Mouse (Mus musculus): Measurements from ENCODE around the gene 4921524J17Rik. TPM values are rescaled to one million over a fixed set of nuclear protein-coding genes. Genes with fewer than 3 reads are reported as not detected.

4921524J17Rik gene
- polyA plus RNA-seq, 1 experiment from 2014 or later: 48.2 TPM

GRCm38 (mm10) chr8:85472800-85473199 is 40.2 kb upstream of the 4921524J17Rik start:
- DNase-seq (ENCODE audit: low spot score) (no peak), ATAC-seq (replicated peaks; ENCODE audit: low FRiP score) (no peak)
- Histone ChIP-seq H3K4me2 (ENCODE audit: low read depth, low read length, severe bottlenecking) (no peak overlapping the region), H3K9me3 (ENCODE audit: control insufficient read depth, low read length) (no peaks in the 10 kb centered on the region), H3K4me1 (replicated peaks; ENCODE audit: control insufficient read depth, insufficient read depth, low read length) (no peaks in the 10 kb centered on the region), H3K27ac (ENCODE audit: low read depth, low read length) (no peak overlapping the region), H3K9ac (ENCODE audit: low read length) (no peak overlapping the region), H3K27me3 (ENCODE audit: control insufficient read depth, insufficient read depth, low read length) (no peaks in the 10 kb centered on the region), H3K4me3 (ENCODE audit: low read depth, low read length) (no peak overlapping the region), H3K36me3 (ENCODE audit: control insufficient read depth, insufficient read depth, low read length) (no peaks in the 10 kb centered on the region)
- 66% methylated on average over 6 of the region's 6 CpGs for WGBS

- H3K9me3 ChIP-seq (ENCODE audit: control insufficient read depth, low read length): no peaks in the 10 kb centered on the region
- 80% methylated on average over 8 of the region's 8 CpGs for WGBS
These were observed 38.1 kb upstream of the 4921524J17Rik start for GRCm38 (mm10) chr8:85470753-85471152.

GRCm38 (mm10) chr8:85466056-85466455 is 33.4 kb upstream of the 4921524J17Rik start:
- ATAC-seq (replicated peaks; ENCODE audit: low FRiP score): no peak
- WGBS: 90% methylated on average over 4 of the region's 4 CpGs
- H3K9me3 ChIP-seq (ENCODE audit: control insufficient read depth, low read length): no peaks in the 10 kb centered on the region

More at GRCm38 (mm10) chr8:85470753-85471152, 38.1 kb upstream of the 4921524J17Rik start:
- H3K4me3 ChIP-seq (ENCODE audit: low read depth, low read length): no peak overlapping the region
- H3K27me3 ChIP-seq (ENCODE audit: control insufficient read depth, insufficient read depth, low read length): no peaks in the 10 kb centered on the region
- no peak overlapping the region for H3K9ac ChIP-seq (ENCODE audit: low read length)
- no peak overlapping the region for H3K4me2 ChIP-seq (ENCODE audit: low read depth, low read length, severe bottlenecking)
- no peak overlapping the region for H3K27ac ChIP-seq (ENCODE audit: low read depth, low read length)
- DNase-seq (ENCODE audit: low spot score) (no peak), ATAC-seq (replicated peaks; ENCODE audit: low FRiP score) (no peak)
- no peaks in the 10 kb centered on the region for H3K36me3 ChIP-seq (ENCODE audit: control insufficient read depth, insufficient read depth, low read length)
- no peaks in the 10 kb centered on the region for H3K4me1 ChIP-seq (replicated peaks; ENCODE audit: control insufficient read depth, insufficient read depth, low read length)

GRCm38 (mm10) chr8:85464316-85464715 is 31.7 kb upstream of the 4921524J17Rik start:
- Histone ChIP-seq H3K4me3 (ENCODE audit: low read depth, low read length) (no peak overlapping the region), H3K27ac (ENCODE audit: low read depth, low read length) (no peak overlapping the region), H3K9me3 (ENCODE audit: control insufficient read depth, low read length) (no peaks in the 10 kb centered on the region), H3K36me3 (ENCODE audit: control insufficient read depth, insufficient read depth, low read length) (no peaks in the 10 kb centered on the region), H3K4me2 (ENCODE audit: low read depth, low read length, severe bottlenecking) (no peak overlapping the region), H3K27me3 (ENCODE audit: control insufficient read depth, insufficient read depth, low read length) (no peaks in the 10 kb centered on the region), H3K9ac (ENCODE audit: low read length) (no peak overlapping the region), H3K4me1 (replicated peaks; ENCODE audit: control insufficient read depth, insufficient read depth, low read length) (no peaks in the 10 kb centered on the region)
- DNase-seq (ENCODE audit: low spot score): no peak
- no peak for ATAC-seq (replicated peaks; ENCODE audit: low FRiP score)

More at GRCm38 (mm10) chr8:85466056-85466455, 33.4 kb upstream of the 4921524J17Rik start:
- Histone ChIP-seq H3K27ac (ENCODE audit: low read depth, low read length) (no peak overlapping the region), H3K36me3 (ENCODE audit: control insufficient read depth, insufficient read depth, low read length) (no peaks in the 10 kb centered on the region), H3K4me2 (ENCODE audit: low read depth, low read length, severe bottlenecking) (no peak overlapping the region), H3K4me1 (replicated peaks; ENCODE audit: control insufficient read depth, insufficient read depth, low read length) (no peaks in the 10 kb centered on the region), H3K4me3 (ENCODE audit: low read depth, low read length) (no peak overlapping the region), H3K9ac (ENCODE audit: low read length) (no peak overlapping the region), H3K27me3 (ENCODE audit: control insufficient read depth, insufficient read depth, low read length) (no peaks in the 10 kb centered on the region)
- no peak for DNase-seq (ENCODE audit: low spot score)

GRCm38 (mm10) chr8:85462441-85462840 is 29.8 kb upstream of the 4921524J17Rik start:
- 80% methylated on average over 1 of the region's 1 CpGs for WGBS
- no peak overlapping the region for H3K27ac ChIP-seq (ENCODE audit: low read depth, low read length)
- H3K9me3 ChIP-seq (ENCODE audit: control insufficient read depth, low read length): no peaks in the 10 kb centered on the region
- H3K9ac ChIP-seq (ENCODE audit: low read length): no peak overlapping the region
- no peak overlapping the region for H3K4me2 ChIP-seq (ENCODE audit: low read depth, low read length, severe bottlenecking)
- H3K36me3 ChIP-seq (ENCODE audit: control insufficient read depth, insufficient read depth, low read length): no peaks in the 10 kb centered on the region
- ATAC-seq (replicated peaks; ENCODE audit: low FRiP score) (no peak), DNase-seq (ENCODE audit: low spot score) (no peak)
- H3K4me1 ChIP-seq (replicated peaks; ENCODE audit: control insufficient read depth, insufficient read depth, low read length): no peaks in the 10 kb centered on the region
- H3K4me3 ChIP-seq (ENCODE audit: low read depth, low read length): no peak overlapping the region
- no peaks in the 10 kb centered on the region for H3K27me3 ChIP-seq (ENCODE audit: control insufficient read depth, insufficient read depth, low read length)

GRCm38 (mm10) chr8:85461377-85461776 is 28.7 kb upstream of the 4921524J17Rik start:
- no peak overlapping the region for H3K4me3 ChIP-seq (ENCODE audit: low read depth, low read length)
- H3K4me2 ChIP-seq (ENCODE audit: low read depth, low read length, severe bottlenecking): no peak overlapping the region
- WGBS: 83% methylated on average over 3 of the region's 3 CpGs
- no peaks in the 10 kb centered on the region for H3K27me3 ChIP-seq (ENCODE audit: control insufficient read depth, insufficient read depth, low read length)
- DNase-seq (ENCODE audit: low spot score) (no peak), ATAC-seq (replicated peaks; ENCODE audit: low FRiP score) (no peak)
- no peak overlapping the region for H3K9ac ChIP-seq (ENCODE audit: low read length)
- no peaks in the 10 kb centered on the region for H3K4me1 ChIP-seq (replicated peaks; ENCODE audit: control insufficient read depth, insufficient read depth, low read length)
- no peak overlapping the region for H3K27ac ChIP-seq (ENCODE audit: low read depth, low read length)
- H3K36me3 ChIP-seq (ENCODE audit: control insufficient read depth, insufficient read depth, low read length): no peaks in the 10 kb centered on the region
- H3K9me3 ChIP-seq (ENCODE audit: control insufficient read depth, low read length): no peaks in the 10 kb centered on the region

GRCm38 (mm10) chr8:85460804-85461203 is 28.2 kb upstream of the 4921524J17Rik start:
- DNase-seq (ENCODE audit: low spot score) (no peak), ATAC-seq (replicated peaks; ENCODE audit: low FRiP score) (no peak)
- H3K4me3 ChIP-seq (ENCODE audit: low read depth, low read length): no peak overlapping the region
- no peaks in the 10 kb centered on the region for H3K27me3 ChIP-seq (ENCODE audit: control insufficient read depth, insufficient read depth, low read length)
- H3K9me3 ChIP-seq (ENCODE audit: control insufficient read depth, low read length): no peaks in the 10 kb centered on the region
- H3K27ac ChIP-seq (ENCODE audit: low read depth, low read length): no peak overlapping the region
- no peak overlapping the region for H3K4me2 ChIP-seq (ENCODE audit: low read depth, low read length, severe bottlenecking)
- 46% methylated on average over 5 of the region's 5 CpGs for WGBS
- H3K4me1 ChIP-seq (replicated peaks; ENCODE audit: control insufficient read depth, insufficient read depth, low read length): no peaks in the 10 kb centered on the region
- no peak overlapping the region for H3K9ac ChIP-seq (ENCODE audit: low read length)
- H3K36me3 ChIP-seq (ENCODE audit: control insufficient read depth, insufficient read depth, low read length): no peaks in the 10 kb centered on the region

GRCm38 (mm10) chr8:85459582-85459981 is 26.9 kb upstream of the 4921524J17Rik start:
- ATAC-seq (replicated peaks; ENCODE audit: low FRiP score): no peak
- H3K27me3 ChIP-seq (ENCODE audit: control insufficient read depth, insufficient read depth, low read length): no peaks in the 10 kb centered on the region
- H3K36me3 ChIP-seq (ENCODE audit: control insufficient read depth, insufficient read depth, low read length): no peaks in the 10 kb centered on the region
- H3K4me3 ChIP-seq (ENCODE audit: low read depth, low read length): no peak overlapping the region
- no peak overlapping the region for H3K27ac ChIP-seq (ENCODE audit: low read depth, low read length)
- no peak overlapping the region for H3K4me2 ChIP-seq (ENCODE audit: low read depth, low read length, severe bottlenecking)
- no peaks in the 10 kb centered on the region for H3K4me1 ChIP-seq (replicated peaks; ENCODE audit: control insufficient read depth, insufficient read depth, low read length)
- WGBS: 85% methylated on average over 3 of the region's 3 CpGs
- H3K9me3 ChIP-seq (ENCODE audit: control insufficient read depth, low read length): no peaks in the 10 kb centered on the region
- DNase-seq (ENCODE audit: low spot score): no peak
- no peak overlapping the region for H3K9ac ChIP-seq (ENCODE audit: low read length)

- no peak for ATAC-seq (replicated peaks; ENCODE audit: low FRiP score)
- H3K9ac ChIP-seq (ENCODE audit: low read length): no peak overlapping the region
These were observed 23.9 kb upstream of the 4921524J17Rik start for GRCm38 (mm10) chr8:85456536-85456935.

More at GRCm38 (mm10) chr8:85456536-85456935, 23.9 kb upstream of the 4921524J17Rik start:
- H3K4me1 ChIP-seq (replicated peaks; ENCODE audit: control insufficient read depth, insufficient read depth, low read length): peaks cover 3% of the 10 kb centered on the region; the same call in 1 of the 2 replicates
- no peaks in the 10 kb centered on the region for H3K36me3 ChIP-seq (ENCODE audit: control insufficient read depth, insufficient read depth, low read length)
- 14% methylated on average over 14 of the region's 14 CpGs for WGBS
- no peak overlapping the region for H3K27ac ChIP-seq (ENCODE audit: low read depth, low read length)
- H3K27me3 ChIP-seq (ENCODE audit: control insufficient read depth, insufficient read depth, low read length): no peaks in the 10 kb centered on the region
- no peak overlapping the region for H3K4me2 ChIP-seq (ENCODE audit: low read depth, low read length, severe bottlenecking)
- peak; percentile 79 for DNase-seq (ENCODE audit: low spot score)
- H3K4me3 ChIP-seq (ENCODE audit: low read depth, low read length): no peak overlapping the region
- H3K9me3 ChIP-seq (ENCODE audit: control insufficient read depth, low read length): no peaks in the 10 kb centered on the region

Measured in forebrain, embryonic 11.5 days (tissue).